Mouse (Mus musculus): ENCODE measurements around the gene Pphln1. TPM values are rescaled to one million over a fixed set of nuclear protein-coding genes. Genes with fewer than 3 reads are reported as not detected.

Pphln1 gene
- polyA plus RNA-seq, 1 experiment from 2014 or later: 52.1 TPM

- H3K4me1 ChIP-seq (replicated peaks): no peaks in the 10 kb centered on the region
- no peak overlapping the region for H3K9ac ChIP-seq
- H3K9me3 ChIP-seq (replicated peaks): no peaks in the 10 kb centered on the region
- ATAC-seq (ENCODE audit: insufficient number of reproducible peaks, low FRiP score): no peak
- H3K27me3 ChIP-seq (replicated peaks): no peaks in the 10 kb centered on the region
- no peak overlapping the region for H3K4me3 ChIP-seq
- H3K4me2 ChIP-seq: no peak overlapping the region
- 90% methylated on average over 9 of the region's 9 CpGs for WGBS
- peaks cover 96% of the 10 kb centered on the region for H3K36me3 ChIP-seq
- H3K27ac ChIP-seq (ENCODE audit: poor library complexity, severe bottlenecking): no peak overlapping the region
These were observed 104.6 kb downstream of the Pphln1 start for GRCm38 (mm10) chr15:93502703-93503102.

- no peak for ATAC-seq (ENCODE audit: insufficient number of reproducible peaks, low FRiP score)
- H3K27me3 ChIP-seq (replicated peaks): no peaks in the 10 kb centered on the region
- H3K4me3 ChIP-seq: no peak overlapping the region
- no peaks in the 10 kb centered on the region for H3K9me3 ChIP-seq (replicated peaks)
- no peak overlapping the region for H3K9ac ChIP-seq
- 93% methylated on average over 35 of the region's 35 CpGs for WGBS
- H3K4me1 ChIP-seq (replicated peaks): no peaks in the 10 kb centered on the region
- H3K4me2 ChIP-seq: no peak overlapping the region
- H3K36me3 ChIP-seq: peaks cover 96% of the 10 kb centered on the region
- H3K27ac ChIP-seq (ENCODE audit: poor library complexity, severe bottlenecking): no peak overlapping the region
These were observed 105.1 kb downstream of the Pphln1 start for GRCm38 (mm10) chr15:93503201-93503745.

- H3K36me3 ChIP-seq: peaks cover 92% of the 10 kb centered on the region
- H3K27ac ChIP-seq (ENCODE audit: poor library complexity, severe bottlenecking): no peak overlapping the region
- H3K9me3 ChIP-seq (replicated peaks): no peaks in the 10 kb centered on the region
- ATAC-seq (ENCODE audit: insufficient number of reproducible peaks, low FRiP score): no peak
- WGBS: 93% methylated on average over 17 of the region's 17 CpGs
- no peak overlapping the region for H3K4me3 ChIP-seq
- no peaks in the 10 kb centered on the region for H3K27me3 ChIP-seq (replicated peaks)
- H3K4me2 ChIP-seq: no peak overlapping the region
- H3K9ac ChIP-seq: no peak overlapping the region
- no peaks in the 10 kb centered on the region for H3K4me1 ChIP-seq (replicated peaks)
These were observed 106.7 kb downstream of the Pphln1 start for GRCm38 (mm10) chr15:93504808-93505207.

GRCm38 (mm10) chr15:93510690-93511336, 112.7 kb downstream of the Pphln1 start:
- Histone ChIP-seq H3K36me3 (peaks cover 59% of the 10 kb centered on the region), H3K9ac (no peak overlapping the region), H3K27ac (ENCODE audit: poor library complexity, severe bottlenecking) (no peak overlapping the region), H3K9me3 (replicated peaks) (no peaks in the 10 kb centered on the region), H3K4me3 (no peak overlapping the region), H3K27me3 (replicated peaks) (no peaks in the 10 kb centered on the region), H3K4me1 (replicated peaks) (peaks cover 48% of the 10 kb centered on the region), H3K4me2 (no peak overlapping the region)
- 50% methylated on average over 12 of the region's 12 CpGs for WGBS
- ATAC-seq (ENCODE audit: insufficient number of reproducible peaks, low FRiP score): no peak

- Histone ChIP-seq H3K4me3 (no peak overlapping the region), H3K27ac (ENCODE audit: poor library complexity, severe bottlenecking) (peak overlapping the region; percentile 1; the same call in 1 of the 2 replicates), H3K27me3 (replicated peaks) (no peaks in the 10 kb centered on the region), H3K9me3 (replicated peaks) (no peaks in the 10 kb centered on the region), H3K36me3 (peaks cover 47% of the 10 kb centered on the region), H3K9ac (0 out of 2 replicates have a peak overlapping the region, but pooled peaks have one; percentile 13), H3K4me1 (replicated peaks) (peaks cover 55% of the 10 kb centered on the region), H3K4me2 (peak overlapping the region; percentile 22; the same call in 1 of the 2 replicates)
- WGBS: 36% methylated on average over 9 of the region's 9 CpGs
- no peak for ATAC-seq (ENCODE audit: insufficient number of reproducible peaks, low FRiP score)
These were observed 114.3 kb downstream of the Pphln1 start for GRCm38 (mm10) chr15:93512437-93512836.

- Histone ChIP-seq H3K4me3 (peak overlapping the region; percentile 14), H3K9me3 (replicated peaks) (no peaks in the 10 kb centered on the region), H3K36me3 (peaks cover 32% of the 10 kb centered on the region), H3K9ac (peak overlapping the region; percentile 70; the same call in 1 of the 2 replicates), H3K27me3 (replicated peaks) (no peaks in the 10 kb centered on the region), H3K4me1 (replicated peaks) (peaks cover 59% of the 10 kb centered on the region), H3K27ac (ENCODE audit: poor library complexity, severe bottlenecking) (no peak overlapping the region), H3K4me2 (peak overlapping the region; percentile 57)
- ATAC-seq (ENCODE audit: insufficient number of reproducible peaks, low FRiP score): no peak
- WGBS: 10% methylated on average over 10 of the region's 10 CpGs
These were observed 115.8 kb downstream of the Pphln1 start for GRCm38 (mm10) chr15:93513939-93514341.

- no peak overlapping the region for H3K27ac ChIP-seq (ENCODE audit: poor library complexity, severe bottlenecking)
- H3K4me3 ChIP-seq: no peak overlapping the region
- no peak overlapping the region for H3K9ac ChIP-seq
- H3K4me2 ChIP-seq: no peak overlapping the region
- peaks cover 60% of the 10 kb centered on the region for H3K4me1 ChIP-seq (replicated peaks)
- H3K9me3 ChIP-seq (replicated peaks): no peaks in the 10 kb centered on the region
- no peaks in the 10 kb centered on the region for H3K27me3 ChIP-seq (replicated peaks)
- peaks cover 23% of the 10 kb centered on the region for H3K36me3 ChIP-seq
- WGBS: 70% methylated on average over 9 of the region's 9 CpGs
- ATAC-seq (ENCODE audit: insufficient number of reproducible peaks, low FRiP score): no peak
These were observed 117.2 kb downstream of the Pphln1 start for GRCm38 (mm10) chr15:93515316-93515715.

GRCm38 (mm10) chr15:93517022-93517565, 118.9 kb downstream of the Pphln1 start:
- H3K27ac ChIP-seq (ENCODE audit: poor library complexity, severe bottlenecking): peak overlapping the region; percentile 96
- H3K4me3 ChIP-seq: peak overlapping the region; percentile 86
- peaks cover 7% of the 10 kb centered on the region for H3K36me3 ChIP-seq
- 65% methylated on average over 11 of the region's 11 CpGs for WGBS
- no peak for ATAC-seq (ENCODE audit: insufficient number of reproducible peaks, low FRiP score)
- no peaks in the 10 kb centered on the region for H3K9me3 ChIP-seq (replicated peaks)
- peak overlapping the region; percentile 75 for H3K4me2 ChIP-seq
- peaks cover 66% of the 10 kb centered on the region for H3K4me1 ChIP-seq (replicated peaks)
- H3K27me3 ChIP-seq (replicated peaks): no peaks in the 10 kb centered on the region
- peak overlapping the region; percentile 93 for H3K9ac ChIP-seq

GRCm38 (mm10) chr15:93518143-93518902, 120.2 kb downstream of the Pphln1 start:
- H3K27ac ChIP-seq (ENCODE audit: poor library complexity, severe bottlenecking): peak overlapping the region; percentile 96
- H3K9ac ChIP-seq: peak overlapping the region; percentile 93
- ATAC-seq (ENCODE audit: insufficient number of reproducible peaks, low FRiP score): no peak; the same call in 1 of the 2 replicates
- peaks cover 66% of the 10 kb centered on the region for H3K4me1 ChIP-seq (replicated peaks)
- peaks cover 4% of the 10 kb centered on the region; the same call in 1 of the 2 replicates for H3K36me3 ChIP-seq
- H3K4me3 ChIP-seq: peak overlapping the region; percentile 86
- H3K4me2 ChIP-seq: peak overlapping the region; percentile 75
- no peaks in the 10 kb centered on the region for H3K27me3 ChIP-seq (replicated peaks)
- 1% methylated on average over 23 of the region's 23 CpGs for WGBS
- H3K9me3 ChIP-seq (replicated peaks): no peaks in the 10 kb centered on the region

GRCm38 (mm10) chr15:93518941-93519835, 121.0 kb downstream of the Pphln1 start:
- Histone ChIP-seq H3K27me3 (replicated peaks) (no peaks in the 10 kb centered on the region), H3K9ac (peak overlapping the region; percentile 93), H3K4me2 (peak overlapping the region; percentile 75), H3K27ac (ENCODE audit: poor library complexity, severe bottlenecking) (peak overlapping the region; percentile 96), H3K4me3 (peak overlapping the region; percentile 86), H3K9me3 (replicated peaks) (no peaks in the 10 kb centered on the region), H3K4me1 (replicated peaks) (peaks cover 66% of the 10 kb centered on the region), H3K36me3 (peaks cover 4% of the 10 kb centered on the region; the same call in 1 of the 2 replicates)
- under 1% methylated on average over 85 of the region's 85 CpGs for WGBS
- ATAC-seq (ENCODE audit: insufficient number of reproducible peaks, low FRiP score): peak; percentile 89

All from heart, embryonic 12.5 days (tissue).